Mouse (Mus musculus): Measurements from ENCODE around the gene Exoc6. TPM values are rescaled to one million over a fixed set of nuclear protein-coding genes. Genes with fewer than 3 reads are reported as not detected.

The Exoc6 gene
- polyA plus RNA-seq, 1 experiment from 2014 or later = 12.6 TPM

GRCm38 (mm10) chr19:37697651-37698272, 147.5 kb downstream of the Exoc6 start, which contains the start of gene Cyp26a1:
TSS of gene Cyp26a1 (plus strand) at chr19:37697798.
- Histone ChIP-seq H3K4me1 (replicated peaks) (peaks cover 35% of the 10 kb centered on the region), H3K27me3 (peaks cover 99% of the 10 kb centered on the region), H3K27ac (no peak within 1 kb of the TSS), H3K36me3 (no peaks in the 10 kb centered on the region), H3K9me3 (no peaks in the 10 kb centered on the region), H3K4me3 (replicated peaks) (peak within 1 kb of the TSS; percentile 30), H3K9ac (replicated peaks) (no peak within 1 kb of the TSS), H3K4me2 (replicated peaks) (peak within 1 kb of the TSS; percentile 52)
- WGBS = under 1% methylated on average over 46 of the region's 51 CpGs
- ATAC-seq = peak; percentile 40; the same call in 1 of the 2 replicates

- ATAC-seq = peak; percentile 34; the same call in 1 of the 2 replicates
- peak overlapping the region; percentile 52 for H3K4me2 ChIP-seq (replicated peaks)
- no peaks in the 10 kb centered on the region for H3K9me3 ChIP-seq
- peaks cover 99% of the 10 kb centered on the region for H3K27me3 ChIP-seq
- no peaks in the 10 kb centered on the region for H3K36me3 ChIP-seq
- no peak overlapping the region for H3K9ac ChIP-seq (replicated peaks)
- H3K27ac ChIP-seq = no peak overlapping the region
- H3K4me1 ChIP-seq (replicated peaks) = peaks cover 29% of the 10 kb centered on the region
- peak overlapping the region; percentile 30 for H3K4me3 ChIP-seq (replicated peaks)
- 1% methylated on average over 63 of the region's 63 CpGs for WGBS
Measured at GRCm38 (mm10) chr19:37698273-37699160, 148.3 kb downstream of the Exoc6 start.

GRCm38 (mm10) chr19:37699711-37700110, 149.5 kb downstream of the Exoc6 start:
- Histone ChIP-seq H3K4me1 (replicated peaks) (peaks cover 29% of the 10 kb centered on the region), H3K9ac (replicated peaks) (no peak overlapping the region), H3K4me3 (replicated peaks) (no peak overlapping the region), H3K27ac (no peak overlapping the region), H3K27me3 (peaks cover 93% of the 10 kb centered on the region), H3K36me3 (no peaks in the 10 kb centered on the region), H3K4me2 (replicated peaks) (no peak overlapping the region), H3K9me3 (no peaks in the 10 kb centered on the region)
- 19% methylated on average over 9 of the region's 9 CpGs for whole genome bisulfite sequencing
- no peak for ATAC-seq

GRCm38 (mm10) chr19:37702377-37703076, 152.3 kb downstream of the Exoc6 start:
- peaks cover 74% of the 10 kb centered on the region for H3K27me3 ChIP-seq
- H3K4me1 ChIP-seq (replicated peaks) = peaks cover 18% of the 10 kb centered on the region
- H3K27ac ChIP-seq = no peak overlapping the region
- no peaks in the 10 kb centered on the region for H3K9me3 ChIP-seq
- WGBS = 77% methylated on average over 21 of the region's 21 CpGs
- no peaks in the 10 kb centered on the region for H3K36me3 ChIP-seq
- H3K4me2 ChIP-seq (replicated peaks) = no peak overlapping the region
- no peak overlapping the region for H3K4me3 ChIP-seq (replicated peaks)
- no peak for ATAC-seq
- H3K9ac ChIP-seq (replicated peaks) = no peak overlapping the region

GRCm38 (mm10) chr19:37703902-37704509, 153.8 kb downstream of the Exoc6 start:
- H3K27me3 ChIP-seq = peaks cover 59% of the 10 kb centered on the region
- no peaks in the 10 kb centered on the region for H3K9me3 ChIP-seq
- 14% methylated on average over 3 of the region's 3 CpGs for WGBS
- H3K4me3 ChIP-seq (replicated peaks) = no peak overlapping the region
- no peak overlapping the region for H3K9ac ChIP-seq (replicated peaks)
- peak; percentile 43 for ATAC-seq
- H3K27ac ChIP-seq = no peak overlapping the region
- peaks cover 3% of the 10 kb centered on the region for H3K4me1 ChIP-seq (replicated peaks)
- H3K4me2 ChIP-seq (replicated peaks) = no peak overlapping the region
- H3K36me3 ChIP-seq = no peaks in the 10 kb centered on the region

GRCm38 (mm10) chr19:37705722-37706121, 155.5 kb downstream of the Exoc6 start:
- no peak overlapping the region for H3K4me3 ChIP-seq (replicated peaks)
- WGBS = 95% methylated on average over 5 of the region's 5 CpGs

GRCm38 (mm10) chr19:37714681-37715080, 164.5 kb downstream of the Exoc6 start:
- H3K4me1 ChIP-seq (replicated peaks) = no peaks in the 10 kb centered on the region
- no peaks in the 10 kb centered on the region for H3K36me3 ChIP-seq
- no peak overlapping the region for H3K4me2 ChIP-seq (replicated peaks)
- no peaks in the 10 kb centered on the region for H3K9me3 ChIP-seq
- no peak overlapping the region for H3K4me3 ChIP-seq (replicated peaks)
- no peak for ATAC-seq
- H3K9ac ChIP-seq (replicated peaks) = no peak overlapping the region
- WGBS = 73% methylated on average over 10 of the region's 10 CpGs
- no peaks in the 10 kb centered on the region for H3K27me3 ChIP-seq
- no peak overlapping the region for H3K27ac ChIP-seq

More at GRCm38 (mm10) chr19:37705722-37706121, 155.5 kb downstream of the Exoc6 start:
- Histone ChIP-seq H3K36me3 (no peaks in the 10 kb centered on the region), H3K9ac (replicated peaks) (no peak overlapping the region), H3K27ac (no peak overlapping the region), H3K4me2 (replicated peaks) (no peak overlapping the region), H3K9me3 (no peaks in the 10 kb centered on the region), H3K27me3 (peaks cover 42% of the 10 kb centered on the region), H3K4me1 (replicated peaks) (no peaks in the 10 kb centered on the region)
- ATAC-seq = no peak

- Histone ChIP-seq H3K9ac (replicated peaks) (no peak overlapping the region), H3K27ac (no peak overlapping the region), H3K9me3 (no peaks in the 10 kb centered on the region), H3K36me3 (no peaks in the 10 kb centered on the region), H3K4me1 (replicated peaks) (no peaks in the 10 kb centered on the region), H3K4me3 (replicated peaks) (no peak overlapping the region), H3K27me3 (no peaks in the 10 kb centered on the region), H3K4me2 (replicated peaks) (no peak overlapping the region)
- no peak for ATAC-seq
- WGBS = 79% methylated on average over 1 of the region's 1 CpGs
Measured at GRCm38 (mm10) chr19:37715980-37716379, 165.8 kb downstream of the Exoc6 start.

- no peaks in the 10 kb centered on the region for H3K36me3 ChIP-seq
- H3K9ac ChIP-seq (replicated peaks) = no peak overlapping the region
- H3K27ac ChIP-seq = no peak overlapping the region
- H3K9me3 ChIP-seq = no peaks in the 10 kb centered on the region
- no peak overlapping the region for H3K4me3 ChIP-seq (replicated peaks)
- H3K4me2 ChIP-seq (replicated peaks) = no peak overlapping the region
- no peak for ATAC-seq
- no peaks in the 10 kb centered on the region for H3K4me1 ChIP-seq (replicated peaks)
- WGBS = 81% methylated on average over 12 of the region's 12 CpGs
- H3K27me3 ChIP-seq = no peaks in the 10 kb centered on the region
Measured at GRCm38 (mm10) chr19:37716524-37717175, 166.4 kb downstream of the Exoc6 start.

GRCm38 (mm10) chr19:37719166-37719565, 168.9 kb downstream of the Exoc6 start:
- Histone ChIP-seq H3K4me1 (replicated peaks) (no peaks in the 10 kb centered on the region), H3K27me3 (no peaks in the 10 kb centered on the region), H3K36me3 (no peaks in the 10 kb centered on the region), H3K4me3 (replicated peaks) (no peak overlapping the region), H3K4me2 (replicated peaks) (no peak overlapping the region), H3K9me3 (no peaks in the 10 kb centered on the region), H3K9ac (replicated peaks) (no peak overlapping the region), H3K27ac (no peak overlapping the region)
- no peak for ATAC-seq
- WGBS = 33% methylated on average over 1 of the region's 1 CpGs

GRCm38 (mm10) chr19:37724591-37724990, 174.4 kb downstream of the Exoc6 start:
- H3K27ac ChIP-seq = no peak overlapping the region
- H3K36me3 ChIP-seq = no peaks in the 10 kb centered on the region
- no peak overlapping the region for H3K4me3 ChIP-seq (replicated peaks)
- ATAC-seq = no peak
- 95% methylated on average over 5 of the region's 5 CpGs for WGBS
- H3K9me3 ChIP-seq = no peaks in the 10 kb centered on the region
- no peak overlapping the region for H3K9ac ChIP-seq (replicated peaks)
- H3K4me2 ChIP-seq (replicated peaks) = no peak overlapping the region
- no peaks in the 10 kb centered on the region for H3K27me3 ChIP-seq
- H3K4me1 ChIP-seq (replicated peaks) = no peaks in the 10 kb centered on the region
